Mouse (Mus musculus) megakaryocyte-erythroid progenitor cell, adult 5-6 weeks (primary cell): ENCODE measurements around the gene Mybpc3. TPM values are rescaled to one million over a fixed set of nuclear protein-coding genes. Genes with fewer than 3 reads are reported as not detected.
A peak's percentile ranks its signal among the peaks of the same experiment; 100 is the strongest.

Experiments
- ATAC-seq: replicated peaks from 2 replicates; pipeline ENCODE4 v1.8.0; 2016; ENCODE audit warnings: mild to moderate bottlenecking, inconsistent platforms; ENCODE audit not compliant: severe bottlenecking, poor library complexity, low FRiP score, low TSS enrichment
- total RNA-seq, 2 experiments: library from RNA; stranded (forward) in 1 of 2; stranded (reverse) in 1 of 2; fragments of 200-1000, 215-1000 nt in 1 of 2; fragments of >200 nt in 1 of 2; fragmentation: Nextera tagmentation in 1 of 2; gene quantifications; 2 replicates each; pipeline ENCODE4 v1.2.3; 2014 to 2017

Mybpc3 gene
- total RNA-seq (2014; fragmentation: Nextera tagmentation) (not detected in 2 replicates), total RNA-seq (2017) (0.42 TPM in 1 of 2 replicates, not detected in the other)

GRCm38 (mm10) chr2:91117585-91118275, at the start of gene Mybpc3:
Gene Mybpc3, plus strand, starts transcription at chr2:91118144.
- no peak for ATAC-seq

GRCm38 (mm10) chr2:91068162-91068871, 49.6 kb upstream of the Mybpc3 start:
- ATAC-seq, result no peak

- ATAC-seq, result no peak
Observed at GRCm38 (mm10) chr2:91068872-91069165, 49.1 kb upstream of the Mybpc3 start.

GRCm38 (mm10) chr2:91069306-91070000, 48.5 kb upstream of the Mybpc3 start:
- no peak for ATAC-seq

GRCm38 (mm10) chr2:91070076-91070800, 47.7 kb upstream of the Mybpc3 start, which contains the start of gene Slc39a13:
Gene Slc39a13, minus strand, starts transcription at chr2:91070417.
- ATAC-seq, result peak; percentile 85

- ATAC-seq, result no peak
Observed at GRCm38 (mm10) chr2:91071059-91071458, 46.9 kb upstream of the Mybpc3 start.

GRCm38 (mm10) chr2:91072092-91072491, 45.9 kb upstream of the Mybpc3 start:
- no peak for ATAC-seq

- ATAC-seq, result no peak
Observed at GRCm38 (mm10) chr2:91077957-91078313, 40.0 kb upstream of the Mybpc3 start.

GRCm38 (mm10) chr2:91078314-91079025, 39.5 kb upstream of the Mybpc3 start:
- ATAC-seq, result 0 out of 2 replicates have a peak, but pooled peaks have one; percentile 38

GRCm38 (mm10) chr2:91079026-91079384, 38.9 kb upstream of the Mybpc3 start:
- no peak for ATAC-seq

- ATAC-seq, result no peak
Observed at GRCm38 (mm10) chr2:91080784-91081513, 37.0 kb upstream of the Mybpc3 start.

- ATAC-seq, result no peak
Observed at GRCm38 (mm10) chr2:91081775-91082695, 35.9 kb upstream of the Mybpc3 start, which contains the start of gene Spi1. Gene Spi1, plus strand, starts transcription at chr2:91082390.

GRCm38 (mm10) chr2:91082844-91083243, 35.1 kb upstream of the Mybpc3 start:
- peak; percentile 50; the same call in 1 of the 2 replicates for ATAC-seq

GRCm38 (mm10) chr2:91083366-91083940, 34.5 kb upstream of the Mybpc3 start:
- 0 out of 2 replicates have a peak, but pooled peaks have one; percentile 24 for ATAC-seq

- ATAC-seq, result no peak
Observed at GRCm38 (mm10) chr2:91084179-91084820, 33.6 kb upstream of the Mybpc3 start.

GRCm38 (mm10) chr2:91085494-91086391, 32.2 kb upstream of the Mybpc3 start:
- ATAC-seq, result no peak
